Mouse (Mus musculus) liver, postnatal 0 days (tissue): Measurements from ENCODE around the gene Fam131a.

Experiments used
- CTCF ChIP-seq: sonication (generic); IDR thresholded peaks from 2 replicates; pipeline ENCODE4 v1.5.1; 2016; ENCODE audit warnings: antibody characterized with exemption, low read depth
- EP300 ChIP-seq: IDR thresholded peaks from 2 replicates; pipeline ENCODE4 v1.6.1; 2016; ENCODE audit warnings: antibody characterized with exemption, low read depth, mild to moderate bottlenecking

- TF ChIP-seq EP300 (no peak), CTCF (no peak)
Observed at GRCm38 (mm10) chr16:20692241-20692965, 638 bp upstream of the Fam131a start.
